Mouse (Mus musculus) olfactory bulb, adult 2 months (tissue): ENCODE data around the gene Wfdc2. TPM values are rescaled to one million over a fixed set of nuclear protein-coding genes. Genes with fewer than 3 reads are reported as not detected.

Experiments used
- H3K27ac ChIP-seq: fragments of 200-500 bp; 2 replicates; pipeline ENCODE4 v1.5.1; 2012; ENCODE audit warnings: low read depth, low read length; ENCODE audit not compliant: insufficient read depth
- H3K4me1 ChIP-seq: fragments of 200-500 bp; 2 replicates; pipeline ENCODE4 v1.6.1; 2012; ENCODE audit warnings: low read length; ENCODE audit not compliant: control insufficient read depth, insufficient read depth
- H3K4me3 ChIP-seq: fragments of 200-500 bp; 2 replicates; pipeline ENCODE4 v1.5.1; 2012; ENCODE audit warnings: mild to moderate bottlenecking, low read depth, low read length, moderate library complexity; ENCODE audit not compliant: insufficient read depth
- CTCF ChIP-seq: fragments of 200-500 bp; IDR thresholded peaks from 2 replicates; pipeline ENCODE4 v1.5.1; 2012; ENCODE audit warnings: low read depth, mild to moderate bottlenecking, low read length, moderate library complexity; ENCODE audit not compliant: insufficient read depth
- POLR2A ChIP-seq: fragments of 200-500 bp; IDR thresholded peaks from 2 replicates; pipeline ENCODE4 v1.6.1; 2012; ENCODE audit warnings: mild to moderate bottlenecking, low read depth, low read length, moderate library complexity; ENCODE audit not compliant: insufficient read depth
- WGBS: fragments of 180-500 bp; shearing (Covaris S2); methylation state at CpG from one replicate; pipeline ENCODE4 v1.1.7; 2018; 5-methylcytosine and 5-hydroxymethylcytosine counted together
- polyA plus RNA-seq: library from polyadenylated mRNA; stranded (reverse); fragments of >200 nt; gene quantifications from 2 replicates; pipeline ENCODE4 v1.2.4, GENCODE M21; 2012; ENCODE audit warnings: low replicate concordance; ENCODE audit not compliant: missing spikeins, insufficient read depth, insufficient read length

The Wfdc2 gene
- polyA plus RNA-seq, result not detected in 2 replicates

GRCm38 (mm10) chr2:164562391-164563188 lies at the start of gene Wfdc2:
TSS of gene Wfdc2 (plus strand) at chr2:164562413.
- TF ChIP-seq POLR2A, result no peak
- no peak for TF ChIP-seq CTCF
- 19% methylated on average over 24 of the region's 24 CpGs for WGBS
- H3K4me1 ChIP-seq, result peaks cover 6% of the 10 kb centered on the region
- no peak within 1 kb of the TSS for H3K27ac ChIP-seq
- no peak within 1 kb of the TSS for H3K4me3 ChIP-seq

GRCm38 (mm10) chr2:164513389-164513788 lies 48.8 kb upstream of the Wfdc2 start:
- no peaks in the 10 kb centered on the region for H3K4me1 ChIP-seq
- 64% methylated on average over 8 of the region's 8 CpGs for WGBS
- no peak overlapping the region for H3K27ac ChIP-seq
- H3K4me3 ChIP-seq, result no peak overlapping the region
- TF ChIP-seq POLR2A (no peak), CTCF (no peak)

- Histone ChIP-seq H3K4me1 (no peaks in the 10 kb centered on the region), H3K27ac (no peak overlapping the region), H3K4me3 (no peak overlapping the region)
- TF ChIP-seq CTCF (no peak), POLR2A (no peak)
- 90% methylated on average over 3 of the region's 3 CpGs for WGBS
Observed at GRCm38 (mm10) chr2:164514916-164515315, 47.3 kb upstream of the Wfdc2 start.

GRCm38 (mm10) chr2:164515897-164516296 lies 46.3 kb upstream of the Wfdc2 start:
- Histone ChIP-seq H3K27ac (peak overlapping the region; percentile 42; the same call in 1 of the 2 replicates), H3K4me1 (no peaks in the 10 kb centered on the region; the same call in 1 of the 2 replicates), H3K4me3 (no peak overlapping the region)
- TF ChIP-seq POLR2A (no peak), CTCF (no peak)
- 67% methylated on average over 9 of the region's 9 CpGs for WGBS

GRCm38 (mm10) chr2:164516592-164516991 lies 45.6 kb upstream of the Wfdc2 start:
- no peak for TF ChIP-seq CTCF
- TF ChIP-seq POLR2A, result no peak
- Histone ChIP-seq H3K4me3 (no peak overlapping the region), H3K4me1 (no peaks in the 10 kb centered on the region; the same call in 1 of the 2 replicates), H3K27ac (peak overlapping the region; percentile 42; the same call in 1 of the 2 replicates)
- WGBS, result 81% methylated on average over 11 of the region's 11 CpGs

- TF ChIP-seq POLR2A (no peak), CTCF (peak; percentile 74)
- Histone ChIP-seq H3K27ac (no peak overlapping the region), H3K4me1 (peaks cover 3% of the 10 kb centered on the region), H3K4me3 (no peak overlapping the region)
- WGBS, result 35% methylated on average over 10 of the region's 10 CpGs
Observed at GRCm38 (mm10) chr2:164517485-164518221, 44.6 kb upstream of the Wfdc2 start.

- TF ChIP-seq CTCF (no peak), POLR2A (no peak)
- Histone ChIP-seq H3K27ac (no peak overlapping the region), H3K4me1 (peaks cover 3% of the 10 kb centered on the region), H3K4me3 (no peak overlapping the region)
- 44% methylated on average over 11 of the region's 11 CpGs for WGBS
Observed at GRCm38 (mm10) chr2:164518266-164519170, 43.7 kb upstream of the Wfdc2 start.

GRCm38 (mm10) chr2:164519171-164519526 lies 43.1 kb upstream of the Wfdc2 start:
- 77% methylated on average over 6 of the region's 6 CpGs for WGBS
- TF ChIP-seq CTCF, result no peak
- TF ChIP-seq POLR2A, result no peak
- no peak overlapping the region for H3K4me3 ChIP-seq
- H3K27ac ChIP-seq, result no peak overlapping the region
- peaks cover 3% of the 10 kb centered on the region for H3K4me1 ChIP-seq
